Mouse (Mus musculus): ENCODE results near the gene Akr1d1.

DNA sequence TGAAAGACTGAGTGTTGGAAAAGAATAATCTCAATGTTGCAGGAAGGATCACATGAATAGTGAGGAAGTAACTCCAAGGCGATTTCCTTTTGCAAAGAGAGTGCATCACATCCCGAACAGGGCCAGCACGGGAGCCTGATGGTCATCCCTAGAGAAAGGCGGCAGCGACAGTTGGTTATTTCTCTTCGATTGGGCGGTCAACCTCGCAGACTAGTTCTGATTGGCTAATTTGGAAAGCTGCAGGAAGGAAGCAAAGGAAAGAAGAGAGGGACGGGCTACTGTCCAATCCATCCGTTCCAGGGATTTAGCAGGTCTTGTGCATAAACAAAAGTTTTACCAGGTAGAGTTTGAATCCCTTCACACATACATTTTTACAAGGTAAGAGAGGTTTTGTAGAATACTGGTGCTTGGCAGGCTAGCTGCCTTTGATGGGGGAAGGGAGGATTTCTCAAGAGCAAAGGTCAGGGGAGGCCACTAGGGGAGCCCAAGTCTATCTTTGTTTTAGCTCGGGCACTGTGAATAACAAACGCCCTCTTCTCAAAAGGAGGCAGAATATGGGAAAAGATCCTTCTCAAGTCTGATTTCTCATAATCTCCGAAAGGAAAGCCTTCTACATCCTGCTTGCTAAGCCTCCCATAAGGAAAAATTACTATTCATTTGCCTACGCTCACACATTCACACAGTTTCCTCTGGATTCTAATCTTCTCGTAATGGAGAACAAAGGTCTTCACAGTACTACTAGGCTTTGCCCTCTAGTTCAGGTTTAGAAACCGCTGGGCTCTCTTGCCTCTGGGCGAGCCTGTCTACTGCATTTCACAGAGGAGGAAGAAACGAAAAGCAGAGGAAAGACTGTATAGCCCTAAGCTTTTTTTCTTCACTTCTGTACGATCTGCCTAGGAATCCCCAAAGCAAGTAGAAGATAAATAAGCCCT is 62.4 kb downstream of the Akr1d1 start:
- peak; percentile 62; the same call in 1 of the 2 replicates for TF ChIP-seq CTCF (IDR thresholded peaks at IDR 0.05; ENCODE audit: extremely low read depth, insufficient read length, insufficient replicate concordance, low read depth, low read length)
- no peak for TF ChIP-seq POLR2A (IDR thresholded peaks at IDR 0.05; ENCODE audit: low read depth, low read length)

Measured in small intestine, adult 2 months (tissue).